Mouse (Mus musculus) neural tube, embryonic 14.5 days (tissue): Measurements from ENCODE around the gene Dync2h1. TPM values are rescaled to one million over a fixed set of nuclear protein-coding genes. Genes with fewer than 3 reads are reported as not detected.
"Not testable (repeated sequence)": the region's sequence is repeated elsewhere in the genome, so short reads cannot be mapped to it uniquely, and the experiment has no call there.

Source experiments
- ATAC-seq: fragments of 200-750 bp; cut with Nextera tagmentation; 2 replicates; pipeline ENCODE4 v1.8.0; 2017; ENCODE audit warnings: low read depth, mild to moderate bottlenecking, moderate TSS enrichment, moderate library complexity
- H3K27ac ChIP-seq: fragments of 300-500 bp; sonication (generic); 2 replicates; pipeline ENCODE4 v1.5.1; 2014; ENCODE audit warnings: low read depth, mild to moderate bottlenecking, control low read depth, low read length, moderate library complexity, mixed read lengths
- H3K27me3 ChIP-seq: fragments of 300-500 bp; sonication (generic); 2 replicates; pipeline ENCODE4 v1.6.1; 2014; ENCODE audit warnings: low read length; ENCODE audit not compliant: control insufficient read depth, insufficient read depth
- H3K36me3 ChIP-seq: fragments of 300-500 bp; sonication (generic); 2 replicates; pipeline ENCODE4 v1.6.1; 2014; ENCODE audit warnings: low read length, mixed read lengths; ENCODE audit not compliant: control insufficient read depth, insufficient read depth
- H3K4me1 ChIP-seq: fragments of 300-500 bp; sonication (generic); 2 replicates; pipeline ENCODE4 v1.6.1; 2014; ENCODE audit warnings: low read length; ENCODE audit not compliant: control insufficient read depth, insufficient read depth
- H3K4me2 ChIP-seq: fragments of 300-500 bp; sonication (generic); 2 replicates; pipeline ENCODE4 v1.6.1; 2014; ENCODE audit warnings: mild to moderate bottlenecking, low read depth, low read length, control low read depth
- H3K4me3 ChIP-seq: fragments of 300-500 bp; sonication (generic); 2 replicates; pipeline ENCODE4 v1.5.1; 2014; ENCODE audit warnings: low read depth, low read length, control low read depth, mixed read lengths
- H3K9ac ChIP-seq: fragments of 300-500 bp; sonication (generic); replicated peaks from 2 replicates; pipeline ENCODE4 v1.6.1; 2014; ENCODE audit warnings: low read depth, mild to moderate bottlenecking, control low read depth, low read length, mixed read lengths
- H3K9me3 ChIP-seq: fragments of 300-500 bp; sonication (generic); 2 replicates; pipeline ENCODE4 v1.6.1; 2016; ENCODE audit warnings: low read length; ENCODE audit not compliant: control insufficient read depth
- WGBS: fragments of 180-500 bp; shearing (Covaris S2); extraction: QIAGEN DNeasy Blood & Tissue Kit; methylation state at CpG from one replicate; pipeline ENCODE4 v1.1.7; 2014; 5-methylcytosine and 5-hydroxymethylcytosine counted together
- polyA plus RNA-seq: library from polyadenylated mRNA; unstranded; fragments of >200 nt; fragmentation: Nextera tagmentation; extraction: Ambion mirVana; gene quantifications from 2 replicates; pipeline ENCODE4 v1.2.1, GENCODE M21; 2014

The Dync2h1 gene
- polyA plus RNA-seq, 1 experiment from 2014 or later, result 26.2 TPM

DNA sequence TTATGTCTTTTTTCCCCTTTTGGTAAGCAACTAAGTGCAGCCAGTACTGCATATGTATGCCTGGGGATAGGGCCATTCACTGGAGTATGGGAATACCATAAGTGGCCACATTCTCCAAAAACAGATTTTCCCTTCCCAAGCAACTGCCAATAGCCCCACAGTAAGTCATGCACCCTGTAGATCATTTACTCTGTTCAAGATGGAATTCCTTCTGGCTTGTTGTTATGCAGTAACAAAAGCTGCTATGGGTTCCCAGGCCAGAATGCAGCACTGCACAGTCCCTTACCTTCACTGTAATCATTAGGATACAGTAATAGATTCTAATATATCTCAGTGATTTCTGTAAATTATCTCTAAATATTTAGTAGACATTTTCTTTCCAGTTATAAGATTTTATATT, 190.0 kb downstream of the Dync2h1 start:
- ATAC-seq, result no peak
- H3K4me2 ChIP-seq, result no peak overlapping the region
- H3K4me1 ChIP-seq, result no peaks in the 10 kb centered on the region
- H3K9me3 ChIP-seq, result no peaks in the 10 kb centered on the region
- H3K27ac ChIP-seq, result no peak overlapping the region
- no peak overlapping the region for H3K4me3 ChIP-seq
- no peaks in the 10 kb centered on the region for H3K27me3 ChIP-seq
- peaks cover 18% of the 10 kb centered on the region for H3K36me3 ChIP-seq
- H3K9ac ChIP-seq, result no peak overlapping the region

DNA sequence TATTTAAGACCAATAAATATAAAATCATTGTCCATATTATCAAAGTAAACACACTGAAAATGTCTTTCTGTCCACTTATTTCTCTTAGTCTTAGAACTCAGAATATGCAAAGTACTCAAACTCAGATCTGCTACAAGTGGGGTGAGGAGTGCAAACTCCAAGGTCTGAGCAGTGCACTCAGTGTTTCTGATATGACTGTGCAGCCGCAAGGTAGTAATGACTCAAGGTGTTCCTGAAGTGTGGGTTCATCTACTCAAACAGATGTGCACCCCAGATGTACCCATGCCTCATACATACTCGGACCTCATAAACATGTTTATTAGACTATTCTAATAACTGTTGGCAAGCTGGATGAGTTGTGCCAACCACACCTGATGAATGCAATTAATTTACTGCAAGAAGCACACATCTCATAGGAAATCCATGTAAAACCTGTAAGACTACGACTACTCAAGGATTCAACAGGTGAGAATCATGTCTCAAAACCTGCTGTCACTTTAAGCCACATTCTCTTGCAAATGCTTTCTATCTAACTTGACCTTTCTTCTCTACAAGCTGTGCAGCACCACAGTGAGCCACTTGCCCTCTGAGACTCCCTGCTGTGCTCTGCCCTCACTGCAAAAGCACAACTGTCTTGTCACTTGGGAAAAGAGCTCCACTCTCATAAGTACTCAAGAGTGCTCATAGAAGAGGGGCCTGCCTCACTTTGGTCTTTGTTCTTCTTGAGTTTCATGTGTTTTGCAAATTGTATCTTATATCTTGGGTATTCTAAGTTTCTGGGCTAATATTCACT, 195.2 kb downstream of the Dync2h1 start:
- no peaks in the 10 kb centered on the region for H3K27me3 ChIP-seq
- H3K36me3 ChIP-seq, result peaks cover 13% of the 10 kb centered on the region
- H3K4me3 ChIP-seq, result no peak overlapping the region
- H3K4me1 ChIP-seq, result no peaks in the 10 kb centered on the region
- H3K9me3 ChIP-seq, result no peaks in the 10 kb centered on the region
- no peak overlapping the region for H3K4me2 ChIP-seq
- WGBS, result 95% methylated on average over 3 of the region's 3 CpGs
- ATAC-seq, result no peak
- H3K27ac ChIP-seq, result no peak overlapping the region
- H3K9ac ChIP-seq, result no peak overlapping the region

DNA sequence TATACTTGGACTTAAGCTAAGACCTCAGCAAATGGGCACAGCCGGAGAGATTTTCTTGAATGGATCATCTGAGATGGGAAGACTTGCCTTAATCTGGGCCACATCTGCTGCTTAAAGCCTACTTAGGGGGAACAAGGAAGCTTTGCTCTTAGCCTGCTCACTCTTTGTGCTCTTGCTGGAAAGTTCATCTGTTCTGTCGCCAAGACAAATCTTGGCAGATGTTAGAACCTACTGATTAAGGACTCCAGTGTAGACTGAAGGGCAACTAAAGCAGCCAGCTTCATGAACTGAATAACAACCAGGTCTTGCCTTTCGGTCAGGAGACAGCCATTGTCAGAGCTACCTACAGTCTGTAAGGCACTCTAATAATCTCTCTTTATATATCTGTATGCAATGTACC, 198.1 kb downstream of the Dync2h1 start:
- H3K27ac ChIP-seq, result no peak overlapping the region
- no peaks in the 10 kb centered on the region for H3K36me3 ChIP-seq
- H3K9me3 ChIP-seq, result no peaks in the 10 kb centered on the region

GRCm38 (mm10) chr9:6969171-6969570, 215.1 kb downstream of the Dync2h1 start:
- no peaks in the 10 kb centered on the region for H3K27me3 ChIP-seq
- H3K9ac ChIP-seq, result no peak overlapping the region
- no peaks in the 10 kb centered on the region for H3K9me3 ChIP-seq
- 0 out of 2 replicates have a peak, but pooled peaks cover 3% of the 10 kb centered on the region for H3K36me3 ChIP-seq
- no peak overlapping the region for H3K4me2 ChIP-seq
- no peak overlapping the region for H3K4me3 ChIP-seq
- ATAC-seq, result no peak
- WGBS, result 82% methylated on average over 2 of the region's 2 CpGs
- H3K27ac ChIP-seq, result no peak overlapping the region
- no peaks in the 10 kb centered on the region for H3K4me1 ChIP-seq

More for the DNA sequence above, 198.1 kb downstream of the Dync2h1 start:
- Histone ChIP-seq H3K4me1 (no peaks in the 10 kb centered on the region), H3K4me2 (no peak overlapping the region), H3K9ac (no peak overlapping the region), H3K27me3 (no peaks in the 10 kb centered on the region), H3K4me3 (no peak overlapping the region)
- 95% methylated on average over 3 of the region's 3 CpGs for WGBS
- ATAC-seq, result no peak

- Histone ChIP-seq H3K4me2 (no peak overlapping the region), H3K4me1 (no peaks in the 10 kb centered on the region), H3K27ac (no peak overlapping the region), H3K4me3 (no peak overlapping the region), H3K9me3 (no peaks in the 10 kb centered on the region), H3K9ac (no peak overlapping the region), H3K36me3 (0 out of 2 replicates have a peak, but pooled peaks cover 3% of the 10 kb centered on the region), H3K27me3 (no peaks in the 10 kb centered on the region)
- WGBS, result 93% methylated on average over 3 of the region's 3 CpGs
- ATAC-seq, result no peak
Measured at GRCm38 (mm10) chr9:6965006-6965405, 219.2 kb downstream of the Dync2h1 start.

DNA sequence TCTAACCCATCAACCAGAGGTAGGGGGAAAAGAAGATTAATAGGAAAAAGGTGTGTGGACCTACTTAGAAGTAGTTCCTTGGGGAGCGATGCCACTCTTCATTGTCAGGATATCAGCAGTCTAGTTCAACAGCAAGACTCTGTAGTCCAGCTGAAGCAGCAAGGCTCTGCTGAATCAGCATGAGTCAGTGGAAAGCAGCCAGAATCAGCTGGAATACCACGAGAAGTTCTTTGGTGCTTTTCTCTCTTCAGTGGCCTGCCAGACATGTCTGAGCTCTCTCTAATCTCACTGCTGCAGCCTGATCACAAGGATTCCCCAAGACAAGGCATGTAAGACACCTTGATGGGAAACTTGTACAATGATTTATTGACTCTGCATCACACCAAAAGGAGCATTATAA, 225.9 kb downstream of the Dync2h1 start:
- no peak overlapping the region for H3K4me2 ChIP-seq
- 89% methylated on average over 2 of the region's 2 CpGs for WGBS
- no peaks in the 10 kb centered on the region for H3K27me3 ChIP-seq
- no peaks in the 10 kb centered on the region for H3K4me1 ChIP-seq
- no peaks in the 10 kb centered on the region for H3K36me3 ChIP-seq
- no peaks in the 10 kb centered on the region for H3K9me3 ChIP-seq
- H3K27ac ChIP-seq, result no peak overlapping the region
- no peak for ATAC-seq
- H3K9ac ChIP-seq, result no peak overlapping the region
- H3K4me3 ChIP-seq, result no peak overlapping the region

DNA sequence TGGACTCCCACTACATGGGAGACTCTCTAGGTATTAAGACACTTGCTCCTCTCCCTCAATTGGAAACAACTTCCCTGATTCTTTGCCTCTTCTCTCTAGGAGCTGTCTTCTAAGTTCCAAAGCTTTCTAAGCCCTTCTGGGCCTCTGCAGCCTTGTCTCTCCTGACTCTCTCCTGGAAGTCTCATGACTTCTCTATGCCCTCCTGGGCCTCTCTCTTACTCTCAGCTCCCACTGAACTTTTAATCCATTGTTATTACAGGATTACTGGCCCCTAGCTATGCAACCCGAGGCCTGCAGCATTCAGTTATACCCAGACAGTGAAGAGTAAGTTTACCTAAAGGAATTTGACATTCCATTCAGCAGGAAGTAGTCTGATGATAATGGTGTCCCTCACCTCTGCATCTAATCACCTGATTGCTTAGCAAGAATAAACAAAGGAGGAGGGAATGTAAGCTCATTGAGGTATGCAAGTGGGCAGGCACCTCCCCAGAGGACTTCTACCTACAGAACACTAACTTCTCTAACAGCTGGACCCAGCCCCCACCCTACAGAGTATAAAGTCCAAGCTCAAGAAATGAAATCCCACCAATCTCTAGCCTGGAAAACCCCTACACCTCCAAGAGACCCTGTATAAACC, 256.7 kb downstream of the Dync2h1 start:
- 50% methylated on average over 1 of the region's 1 CpGs for WGBS
- Histone ChIP-seq H3K27me3 (no peaks in the 10 kb centered on the region), H3K4me3 (no peak overlapping the region), H3K4me2 (no peak overlapping the region), H3K9me3 (no peaks in the 10 kb centered on the region), H3K4me1 (no peaks in the 10 kb centered on the region), H3K27ac (no peak overlapping the region), H3K9ac (no peak overlapping the region), H3K36me3 (no peaks in the 10 kb centered on the region)
- ATAC-seq, result no peak

DNA sequence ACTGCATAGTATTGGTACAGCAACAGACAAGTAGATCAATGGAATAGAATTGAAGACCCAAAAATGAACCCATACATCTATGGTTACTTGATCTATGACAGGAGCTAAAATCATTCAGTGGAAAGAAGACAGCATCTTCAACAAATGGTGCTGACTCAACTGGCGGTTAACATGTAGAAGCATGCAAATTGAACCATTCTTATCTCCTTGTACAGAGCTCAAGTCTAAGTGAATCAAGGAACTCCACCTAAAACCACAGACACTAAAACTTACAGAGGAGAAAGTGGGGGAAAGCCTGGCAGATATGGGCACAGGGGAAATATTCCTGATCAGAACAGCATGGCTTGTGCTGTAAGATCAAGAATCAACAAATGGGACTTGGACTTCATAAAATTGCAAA, 270.8 kb downstream of the Dync2h1 start:
- 90% methylated on average over 1 of the region's 1 CpGs for WGBS
- Histone ChIP-seq H3K4me1 (no peaks in the 10 kb centered on the region), H3K4me3 (no peak overlapping the region), H3K27ac (no peak overlapping the region), H3K27me3 (no peaks in the 10 kb centered on the region), H3K9me3 (no peaks in the 10 kb centered on the region), H3K4me2 (no peak overlapping the region), H3K9ac (no peak overlapping the region), H3K36me3 (no peaks in the 10 kb centered on the region)
- no peak for ATAC-seq

DNA sequence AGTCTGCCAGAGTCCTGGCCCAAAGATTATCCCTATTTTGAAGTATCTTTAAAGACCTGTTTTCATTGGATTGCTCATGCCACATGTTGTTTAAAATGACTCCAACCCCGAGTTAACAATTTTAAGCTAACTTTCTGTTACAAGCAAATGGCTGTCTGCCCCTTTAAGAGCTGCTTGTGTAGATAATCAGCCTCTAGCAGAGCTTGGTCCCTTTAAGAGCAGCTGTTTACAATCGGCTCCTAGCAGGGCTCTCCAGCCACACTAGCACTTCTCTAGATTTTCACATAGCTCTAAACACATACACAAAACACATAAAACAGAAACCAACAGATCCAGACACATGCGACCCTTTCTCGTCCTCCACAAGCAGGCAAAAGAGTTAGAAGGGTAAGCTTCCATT, 273.7 kb downstream of the Dync2h1 start:
- H3K27ac ChIP-seq, H3K4me3 ChIP-seq, H3K9me3 ChIP-seq, H3K4me2 ChIP-seq, H3K4me1 ChIP-seq, H3K27me3 ChIP-seq, H3K36me3 ChIP-seq, ATAC-seq, H3K9ac ChIP-seq: not testable (repeated sequence)
- 64% methylated on average over 4 of the region's 4 CpGs for WGBS
